Comparison of ENCODE assay signal across 8 mouse cellular contexts in genomic region chr4:116052526-116053293, GRCm38 (mm10). TPM values are rescaled to one million over a fixed set of nuclear protein-coding genes. Genes with fewer than 3 reads are reported as not detected.
DNase-seq lines count a peak whose midpoint lies in the region; ATAC-seq and TF ChIP-seq lines count a peak whose summit lies in the region.

No protein-coding gene starts in this region.

- H3K36me3 ChIP-seq in ES-E14 (ENCODE audit: control insufficient read depth, insufficient read depth, low read length, poor library complexity, severe bottlenecking): no peaks in the 10 kb centered on the region; the same call in 1 of the 2 replicates
- no peaks in the 10 kb centered on the region for H3K36me3 ChIP-seq in kidney, adult 2 months (ENCODE audit: control insufficient read depth, insufficient read depth, low read length)
- peaks cover 1% of the 10 kb centered on the region; the same call in 1 of the 2 replicates for H3K36me3 ChIP-seq in lung, embryonic 16.5 days (ENCODE audit: control insufficient read depth, insufficient read depth, low read length)

- WGBS in kidney, adult 2 months: 4% methylated on average over 22 of the region's 22 CpGs
- WGBS in lung, embryonic 16.5 days: 3% methylated on average over 22 of the region's 22 CpGs

- H3K4me2 ChIP-seq in lung, embryonic 16.5 days (ENCODE audit: low read depth, low read length): peak overlapping the region; percentile 71

- in situ Hi-C loops in ES-E14 (cut with MboI; ENCODE audit: low sequenced_read_pairs in 2 of 2, unreplicated experiment in 2 of 2): no loop called here

- no peaks in the 10 kb centered on the region for H3K27me3 ChIP-seq in kidney, adult 2 months (replicated peaks; ENCODE audit: control insufficient read depth, insufficient read depth, low read length)
- no peaks in the 10 kb centered on the region for H3K27me3 ChIP-seq in lung, embryonic 16.5 days (ENCODE audit: control insufficient read depth, insufficient read depth, low read depth, low read length)

- peak; percentile 58 for DNase-seq in 3T3-L1 (ENCODE audit: low read depth, low spot score)
- DNase-seq in ES-E14 (ENCODE audit: low read depth, low spot score): no peak
- DNase-seq in cerebellum, adult 9-11 months: peak; percentile 54
- DNase-seq in kidney, adult 2 months: peak; percentile 77
- DNase-seq in layer of hippocampus, postnatal 25 days (ENCODE audit: extremely low spot score in 1 of 2, low spot score in 1 of 2): no peak

- peak; percentile 63 for TF ChIP-seq CTCF in kidney, adult 2 months (conservative IDR thresholded peaks at IDR 0.05; ENCODE audit: insufficient read depth, insufficient read length, low read depth, low read length)

- peaks cover 3 to 4% of the 10 kb centered on the region in 2 experiments; a peak in 2 of 4 replicates for H3K4me1 ChIP-seq in ES-E14 (ENCODE audit: control insufficient read depth in 2 of 2, insufficient read depth in 2 of 2, low read length in 2 of 2, poor library complexity in 1 of 2)
- H3K4me1 ChIP-seq in kidney, adult 2 months (ENCODE audit: control insufficient read depth, insufficient read depth, low read length): no peaks in the 10 kb centered on the region; the same call in 1 of the 2 replicates
- peaks cover 21% of the 10 kb centered on the region for H3K4me1 ChIP-seq in lung, embryonic 16.5 days (replicated peaks; ENCODE audit: control insufficient read depth, insufficient read depth, low read length)

- peak overlapping the region; percentile 78 to 91 for H3K4me3 ChIP-seq in ES-E14 (ENCODE audit: insufficient read depth in 1 of 2, low read depth in 1 of 2, low read length in 2 of 2, poor library complexity in 1 of 2, severe bottlenecking in 1 of 2)
- H3K4me3 ChIP-seq in kidney, adult 2 months (ENCODE audit: insufficient read depth, low read depth, low read length): peak overlapping the region; percentile 60
- H3K4me3 ChIP-seq in lung, embryonic 16.5 days (ENCODE audit: low read length): peak overlapping the region; percentile 64

- no peak for TF ChIP-seq POLR2A in kidney, adult 2 months (IDR thresholded peaks at IDR 0.05; ENCODE audit: low read depth, low read length)

- H3K9me3 ChIP-seq in ES-E14 (ENCODE audit: control insufficient read depth, insufficient read depth, low read depth, low read length): no peaks in the 10 kb centered on the region
- no peaks in the 10 kb centered on the region for H3K9me3 ChIP-seq in lung, embryonic 16.5 days (ENCODE audit: control insufficient read depth, low read length)

- peak overlapping the region; percentile 2; the same call in 1 of the 2 replicates for H3K27ac ChIP-seq in ES-E14 (ENCODE audit: insufficient read depth, low read depth, low read length, poor library complexity, severe bottlenecking)
- H3K27ac ChIP-seq in kidney, adult 2 months (ENCODE audit: insufficient read depth, low read depth, low read length): peak overlapping the region; percentile 58
- peak overlapping the region; percentile 98 for H3K27ac ChIP-seq in lung, embryonic 16.5 days (ENCODE audit: low read length)

- ATAC-seq in granulocyte monocyte progenitor cell, adult 5-6 weeks (replicated peaks; ENCODE audit: poor library complexity, severe bottlenecking): peak; percentile 53
- ATAC-seq in lung, embryonic 16.5 days (ENCODE audit: low read depth): peak; percentile 56
- peak; percentile 18; the same call in 1 of the 2 replicates for ATAC-seq in neutrophil, adult 5-6 weeks (ENCODE audit: extremely low read depth, insufficient number of reproducible peaks, low FRiP score, poor library complexity, severe bottlenecking)

- H3K9ac ChIP-seq in ES-E14 (ENCODE audit: insufficient read depth, low read depth, low read length, poor library complexity, severe bottlenecking): peak overlapping the region; percentile 21; the same call in 1 of the 2 replicates
- peak overlapping the region; percentile 61 for H3K9ac ChIP-seq in lung, embryonic 16.5 days (ENCODE audit: low read length)

TF ChIP-seq in ES-E14, 5 proteins besides CTCF, POLR2A, EP300 and RAD21:
- no peak for TF ChIP-seq HCFC1 (IDR thresholded peaks at IDR 0.05; ENCODE audit: borderline replicate concordance, insufficient read depth, low read length)
- no peak for TF ChIP-seq ZC3H11A (IDR thresholded peaks at IDR 0.05; ENCODE audit: borderline replicate concordance, low read depth, low read length)
- no peak for TF ChIP-seq MAFK (IDR thresholded peaks at IDR 0.05; ENCODE audit: insufficient read depth, low read depth, low read length)
- no peak for TF ChIP-seq ZNF384 (IDR thresholded peaks at IDR 0.05; ENCODE audit: low read depth, low read length)
- TF ChIP-seq CHD2 (IDR thresholded peaks at IDR 0.05; ENCODE audit: low read depth, low read length): no peak

RNA-seq across cellular contexts. Expression of gene Nsun4, which starts 1.0 kb away (rescaled TPM):
- total RNA-seq in ES-E14 (2012; rRNA removed): 24.8 and 36.8 TPM in 2 replicates
- total RNA-seq in granulocyte monocyte progenitor cell, adult 5-6 weeks (2014; fragmentation: Nextera tagmentation): 15.0 and 17.0 TPM in 2 replicates
- total RNA-seq in granulocyte monocyte progenitor cell, adult 5-6 weeks (2017): 7.4 and 14.6 TPM in 2 replicates
- polyA plus RNA-seq in kidney, adult 2 months (2012; rRNA removed): 14.5 and 16.7 TPM in 2 replicates
- 25.9 and 28.2 TPM in 2 replicates for polyA plus RNA-seq in lung, embryonic 16.5 days (2015; fragmentation: Nextera tagmentation; extraction: Ambion mirVana)
- 30.7 and 49.6 TPM in 2 replicates for total RNA-seq in neutrophil, adult 5-6 weeks (2017)
- total RNA-seq in layer of hippocampus, postnatal 25 days (2021): 1 to 10 TPM; 7.5 to 8.3 TPM

RNA-seq across cellular contexts. Expression of gene Uqcrh, which starts 22.2 kb away (rescaled TPM):
- total RNA-seq in ES-E14 (2012; rRNA removed): 405 and 420 TPM in 2 replicates
- 723 and 784 TPM in 2 replicates for total RNA-seq in granulocyte monocyte progenitor cell, adult 5-6 weeks (2014; fragmentation: Nextera tagmentation)
- 360 and 561 TPM in 2 replicates for total RNA-seq in granulocyte monocyte progenitor cell, adult 5-6 weeks (2017)
- 355 and 608 TPM in 2 replicates for polyA plus RNA-seq in kidney, adult 2 months (2012; rRNA removed)
- 487 and 499 TPM in 2 replicates for polyA plus RNA-seq in lung, embryonic 16.5 days (2015; fragmentation: Nextera tagmentation; extraction: Ambion mirVana)
- 251 and 277 TPM in 2 replicates for total RNA-seq in neutrophil, adult 5-6 weeks (2017)
- 100 to 1,000 TPM; 385 to 447 TPM for total RNA-seq in layer of hippocampus, postnatal 25 days (2021)

RNA-seq across cellular contexts. Expression of gene Lrrc41, which starts 22.4 kb away (rescaled TPM):
- total RNA-seq in ES-E14 (2012; rRNA removed): 32.2 and 42.0 TPM in 2 replicates
- 17.9 and 24.3 TPM in 2 replicates for total RNA-seq in granulocyte monocyte progenitor cell, adult 5-6 weeks (2014; fragmentation: Nextera tagmentation)
- 19.2 and 20.7 TPM in 2 replicates for total RNA-seq in granulocyte monocyte progenitor cell, adult 5-6 weeks (2017)
- 47.3 and 56.4 TPM in 2 replicates for polyA plus RNA-seq in kidney, adult 2 months (2012; rRNA removed)
- polyA plus RNA-seq in lung, embryonic 16.5 days (2015; fragmentation: Nextera tagmentation; extraction: Ambion mirVana): 68.9 and 70.9 TPM in 2 replicates
- 14.8 and 19.8 TPM in 2 replicates for total RNA-seq in neutrophil, adult 5-6 weeks (2017)
- 10 to 100 TPM; 46.0 to 46.8 TPM for total RNA-seq in layer of hippocampus, postnatal 25 days (2021)

RNA-seq across cellular contexts. Expression of gene Faah, which starts 35.0 kb away (rescaled TPM):
- 5.9 and 15.5 TPM in 2 replicates for total RNA-seq in ES-E14 (2012; rRNA removed)
- total RNA-seq in granulocyte monocyte progenitor cell, adult 5-6 weeks (2014; fragmentation: Nextera tagmentation): 1.8 and 3.6 TPM in 2 replicates
- total RNA-seq in granulocyte monocyte progenitor cell, adult 5-6 weeks (2017): 1.3 and 2.1 TPM in 2 replicates
- polyA plus RNA-seq in kidney, adult 2 months (2012; rRNA removed): 34.7 and 38.6 TPM in 2 replicates
- 11.0 and 12.1 TPM in 2 replicates for polyA plus RNA-seq in lung, embryonic 16.5 days (2015; fragmentation: Nextera tagmentation; extraction: Ambion mirVana)
- total RNA-seq in neutrophil, adult 5-6 weeks (2017): 14.7 and 15.8 TPM in 2 replicates
- 100 to 1,000 TPM; 139 to 163 TPM for total RNA-seq in layer of hippocampus, postnatal 25 days (2021)

Comparison
In these comparisons a context has a peak if more than half of its experiments do, and no peak if none do; other contexts are left out.
1. DNase-seq: peak in 3T3-L1 (single experiment), cerebellum, adult 9-11 months (single experiment) and kidney, adult 2 months (single experiment); none in ES-E14 (single experiment) and layer of hippocampus, postnatal 25 days (0 of 2).
2. H3K27ac ChIP-seq: peak in every context shown above with its lines; median percentile 98 in lung, embryonic 16.5 days; 58 in kidney, adult 2 months; 2 in ES-E14.
3. Peak in every context shown above with its lines, with median percentiles within 50 percentile points of each other: H3K4me3 ChIP-seq and ATAC-seq.